Mouse (Mus musculus) CH12F3 (cell line): ENCODE measurements around the gene Mrps27.

Experiments
- in situ Hi-C: fragments of 300-500 bp; cut with MboI; formaldehyde crosslinking; loops from 2 replicates; pipeline ENCODE4 v1.14.3; 2020; ENCODE audit warnings: low sequenced_read_pairs

Mrps27 gene

GRCm38 (mm10) chr13:99384555-99385203 lies 40.1 kb downstream of the Mrps27 start:
- in situ Hi-C loops, result no loop called here

DNA sequence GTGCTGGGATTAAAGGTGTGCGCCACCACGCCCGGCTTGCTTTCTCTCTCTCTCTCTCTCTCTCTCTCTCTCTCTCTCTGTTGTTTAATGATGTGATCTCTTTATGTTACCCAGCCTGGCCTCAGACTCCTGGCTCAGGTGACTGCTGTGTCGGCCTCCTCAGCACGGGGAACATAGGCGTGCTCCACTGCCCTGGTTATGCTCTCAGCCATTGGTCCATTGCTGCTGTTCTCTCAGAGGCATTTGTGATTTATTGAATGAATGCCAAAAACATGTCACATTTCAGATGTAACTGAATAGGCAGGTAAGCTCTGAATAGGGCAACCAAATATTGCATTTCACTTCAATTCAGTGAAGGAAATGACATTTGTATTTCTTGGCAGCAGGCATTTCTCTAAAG lies 41.3 kb downstream of the Mrps27 start:
- in situ Hi-C loops, result no loop called here

DNA sequence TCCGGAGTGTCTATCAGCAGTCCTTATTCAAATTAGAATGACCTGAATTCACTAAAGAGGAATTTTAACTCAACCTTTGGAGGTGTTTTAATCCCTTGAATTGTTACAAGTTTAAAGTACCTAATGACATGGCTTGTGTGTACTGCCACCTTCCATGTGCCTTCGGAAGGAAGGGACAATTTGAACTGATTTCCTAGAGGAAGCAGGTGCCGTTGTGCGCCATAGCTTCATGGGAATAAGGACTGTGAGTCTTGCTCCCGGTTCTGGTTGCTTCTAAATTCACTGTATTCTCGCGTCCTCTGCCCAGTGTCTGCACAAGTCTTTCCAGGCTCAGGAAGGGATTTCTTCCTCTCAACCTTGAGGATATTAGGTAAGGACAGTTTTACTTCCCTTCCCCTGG lies 41.8 kb downstream of the Mrps27 start:
- in situ Hi-C loops, result no loop called here

GRCm38 (mm10) chr13:99387901-99388811 lies 43.6 kb downstream of the Mrps27 start:
- in situ Hi-C loops, result no loop called here

- in situ Hi-C loops, result no loop called here
Measured at GRCm38 (mm10) chr13:99391417-99391816, 46.8 kb downstream of the Mrps27 start.

DNA sequence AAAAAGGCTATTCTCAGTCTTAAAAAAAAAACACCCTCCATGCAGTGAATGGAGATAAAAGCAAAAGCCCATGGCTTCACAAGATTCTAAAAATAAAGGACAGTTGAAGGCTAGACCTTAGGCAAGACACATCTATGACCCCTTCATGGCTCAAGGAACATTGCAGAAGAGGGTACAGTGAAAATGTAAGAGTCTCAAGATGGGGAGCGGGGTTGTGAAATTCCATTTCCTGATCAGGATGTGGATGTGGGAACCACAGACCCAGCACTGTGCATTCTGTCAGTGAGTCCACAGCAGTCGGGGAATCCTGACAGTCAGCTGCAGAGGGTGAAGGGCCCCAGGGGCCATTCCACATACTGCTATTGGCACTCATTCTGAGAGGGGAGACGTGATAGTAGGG lies 48.5 kb downstream of the Mrps27 start:
- in situ Hi-C loops, result no loop called here

DNA sequence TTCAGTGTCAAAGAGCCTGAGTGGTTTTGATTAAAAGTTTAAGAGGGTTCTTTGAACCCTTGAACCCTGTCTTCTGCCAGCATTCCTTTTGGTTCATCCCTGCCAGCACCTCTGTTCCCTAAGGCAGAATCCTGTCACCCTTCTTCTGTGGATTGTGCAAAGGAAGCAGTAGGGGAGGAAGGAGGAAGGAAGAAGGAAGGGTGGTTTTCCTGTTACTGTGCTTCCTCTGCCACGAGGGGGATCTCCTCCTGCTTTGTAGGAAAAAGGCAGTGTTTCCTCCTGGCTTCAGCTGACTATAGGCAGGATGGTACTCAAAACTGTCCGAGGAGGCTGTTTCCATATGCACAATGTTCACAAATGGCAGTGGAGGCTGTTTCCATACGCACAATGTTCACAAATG lies 50.1 kb downstream of the Mrps27 start:
- in situ Hi-C loops, result no loop called here

GRCm38 (mm10) chr13:99395531-99395930 lies 50.9 kb downstream of the Mrps27 start:
- in situ Hi-C loops, result no loop called here

GRCm38 (mm10) chr13:99397228-99397627 lies 52.6 kb downstream of the Mrps27 start:
- in situ Hi-C loops, result no loop called here

- in situ Hi-C loops, result no loop called here
Measured at GRCm38 (mm10) chr13:99398149-99398701, 53.6 kb downstream of the Mrps27 start.

- in situ Hi-C loops, result no loop called here
Measured at GRCm38 (mm10) chr13:99399373-99399772, 54.8 kb downstream of the Mrps27 start.

- in situ Hi-C loops, result no loop called here
Measured at GRCm38 (mm10) chr13:99409216-99409615, 64.6 kb downstream of the Mrps27 start.

DNA sequence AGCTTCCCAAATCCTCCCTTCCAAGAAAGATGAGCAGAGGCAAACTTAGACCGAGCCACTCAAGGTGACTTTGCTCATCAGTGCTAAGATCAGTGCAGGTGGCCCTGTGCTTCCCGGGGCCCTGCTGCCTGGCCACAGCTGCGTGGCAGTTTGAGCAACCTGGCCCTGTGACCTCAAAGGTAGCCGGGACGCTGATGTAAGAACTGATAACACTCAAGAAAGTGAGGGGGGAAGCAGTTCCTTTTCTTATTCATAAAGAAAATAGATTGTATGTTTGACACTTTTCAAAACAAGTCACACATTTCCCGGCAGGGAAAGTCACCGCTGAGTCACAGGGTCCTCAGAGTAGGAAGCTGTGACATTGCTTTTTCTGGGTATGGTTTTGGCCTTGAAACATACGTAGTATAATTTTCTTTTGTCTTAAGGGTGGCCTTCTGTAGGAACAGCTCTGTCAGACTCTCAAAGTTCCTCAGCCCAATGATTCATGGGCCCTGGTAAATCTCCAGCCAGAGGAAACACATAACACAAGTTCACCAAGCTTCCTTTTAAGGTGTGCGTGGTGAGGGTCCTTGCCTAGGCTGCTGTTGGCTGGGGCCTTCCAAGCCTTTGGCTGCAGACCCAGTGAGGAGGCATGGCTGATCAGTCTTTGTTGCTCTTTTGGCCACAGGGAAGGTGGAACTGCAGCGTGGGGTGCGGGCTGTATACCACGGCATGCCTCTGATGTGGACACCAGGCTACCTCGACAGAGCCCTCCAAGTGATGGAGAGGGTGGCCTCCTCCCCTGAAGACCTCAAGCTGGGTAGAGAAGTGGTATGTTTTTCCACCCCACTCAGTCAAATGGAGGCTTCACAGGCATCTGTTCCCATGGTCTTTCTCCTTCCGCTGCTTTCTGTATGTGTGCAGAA lies 66.3 kb downstream of the Mrps27 start:
- in situ Hi-C loops, result no loop called here

GRCm38 (mm10) chr13:99411761-99412160 lies 67.2 kb downstream of the Mrps27 start:
- in situ Hi-C loops, result no loop called here

DNA sequence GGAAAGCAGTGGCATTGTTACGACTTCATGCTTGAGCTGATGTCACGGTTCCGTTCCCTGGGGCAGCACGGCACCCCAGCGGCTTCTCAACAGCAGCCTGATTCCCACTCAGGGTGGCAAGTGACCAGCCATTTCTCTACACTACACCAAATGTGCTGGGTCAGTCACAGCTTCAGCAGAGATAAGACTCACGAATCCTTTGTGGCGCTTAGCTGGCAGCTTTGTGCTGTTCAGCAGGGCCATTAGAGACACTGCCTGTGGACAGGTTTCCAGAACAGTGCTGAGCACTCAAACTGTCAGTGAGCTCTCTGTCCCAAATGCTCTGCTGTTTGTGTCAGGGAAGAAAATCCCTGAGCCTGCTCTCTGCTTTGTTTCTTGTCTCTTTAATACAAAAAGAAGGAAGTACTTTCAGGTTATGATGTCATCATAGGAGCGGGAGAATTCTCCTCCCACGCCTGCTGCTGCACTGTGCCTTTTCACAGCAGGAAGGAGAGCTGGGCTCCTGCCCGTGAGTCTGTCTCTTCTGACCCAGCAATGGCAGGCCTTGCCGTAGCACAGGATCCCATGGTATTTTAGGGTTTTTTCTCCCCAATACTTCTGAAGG lies 68.0 kb downstream of the Mrps27 start:
- in situ Hi-C loops, result no loop called here

- in situ Hi-C loops, result no loop called here
Measured at GRCm38 (mm10) chr13:99413481-99414351, 69.1 kb downstream of the Mrps27 start.

- in situ Hi-C loops, result no loop called here
Measured at GRCm38 (mm10) chr13:99414352-99414742, 69.8 kb downstream of the Mrps27 start.

GRCm38 (mm10) chr13:99416601-99417000 lies 72.0 kb downstream of the Mrps27 start:
- in situ Hi-C loops, result no loop called here

GRCm38 (mm10) chr13:99423581-99423980 lies 79.0 kb downstream of the Mrps27 start:
- in situ Hi-C loops, result no loop called here
